Mouse (Mus musculus): ENCODE results near the gene Olfr469. TPM values are rescaled to one million over a fixed set of nuclear protein-coding genes. Genes with fewer than 3 reads are reported as not detected.
"Not testable (repeated sequence)": the region's sequence is repeated elsewhere in the genome, so short reads cannot be mapped to it uniquely, and the experiment has no call there.

The Olfr469 gene
- not detected for total RNA-seq (2021)
- long read RNA-seq = 0 reads

- not testable (repeated sequence) for DNase-seq (ENCODE audit: low spot score in 2 of 2)
Measured at GRCm38 (mm10) chr7:107825441-107825840, at the start of gene Olfr469. Gene Olfr469 (minus strand): TSS chr7:107825541.

- DNase-seq (ENCODE audit: low spot score in 2 of 2) = not testable (repeated sequence)
Measured at GRCm38 (mm10) chr7:107847390-107847789, 22.0 kb upstream of the Olfr469 start, which contains the start of gene Olfr470. Gene Olfr470 (minus strand): TSS chr7:107847490.

DNA sequence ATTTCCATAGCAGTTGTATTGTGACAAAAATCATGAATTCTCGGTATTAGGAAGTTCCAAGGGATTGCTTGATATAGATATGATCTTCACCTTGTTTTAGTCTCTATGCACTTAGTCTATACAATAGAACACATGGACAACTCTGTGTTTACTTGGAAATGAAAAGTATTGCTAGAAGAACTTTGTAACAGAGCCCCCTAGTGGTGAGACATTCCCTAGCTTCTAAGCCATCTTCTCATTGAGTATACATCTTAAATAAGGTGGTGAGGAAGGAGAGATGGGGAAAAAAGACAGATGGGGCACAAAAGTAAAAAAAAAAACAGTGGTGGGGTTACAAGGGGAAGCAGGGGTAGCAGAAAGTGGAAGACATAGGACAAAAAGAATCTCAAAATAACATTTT is 16.4 kb upstream of the Olfr469 start:
- DNase-seq (ENCODE audit: low spot score in 2 of 2) = no peak

DNA sequence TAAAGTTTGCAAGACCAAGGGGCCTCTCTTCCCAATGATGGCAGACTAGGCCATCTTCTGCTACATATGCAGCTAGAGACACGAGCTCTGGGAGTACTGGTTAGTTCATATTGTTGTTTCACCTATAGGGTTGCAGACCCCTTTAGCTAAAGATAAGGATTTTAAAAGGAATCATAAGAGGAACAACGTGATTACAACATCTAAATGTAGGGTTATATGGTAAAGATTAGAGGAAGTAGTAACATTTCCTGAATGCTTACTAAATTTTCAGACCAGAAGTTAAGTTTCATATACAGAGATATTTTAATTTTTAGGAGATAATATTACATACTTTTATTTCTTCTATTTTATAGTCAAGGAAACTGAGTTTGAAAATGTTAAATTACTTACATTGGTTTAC is 1.5 kb downstream of the Olfr469 start:
- DNase-seq (ENCODE audit: low spot score in 2 of 2) = not testable (repeated sequence)

- DNase-seq (ENCODE audit: low spot score in 2 of 2) = no peak
Measured at GRCm38 (mm10) chr7:107819442-107819841, 5.9 kb downstream of the Olfr469 start.

DNA sequence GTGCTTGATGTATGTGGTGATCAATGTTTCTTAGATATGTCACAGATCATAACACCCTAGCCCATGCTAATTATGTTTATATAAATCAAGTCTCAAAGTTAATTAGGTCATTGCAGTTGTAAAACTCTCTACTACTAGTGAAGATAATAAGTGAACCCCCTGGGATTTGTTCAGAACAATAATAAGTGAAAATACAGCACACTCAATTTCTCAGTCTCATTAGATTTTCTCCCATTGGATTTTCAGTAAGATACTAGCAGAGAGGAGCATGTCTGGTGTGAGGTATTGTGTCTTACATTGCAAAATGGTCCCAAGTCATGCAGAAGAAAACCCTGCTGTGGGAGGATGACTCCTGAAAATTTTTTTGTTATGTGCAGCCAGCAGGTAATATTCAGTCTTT is 13.4 kb downstream of the Olfr469 start, which contains the start of gene Olfr467:
Olfr467 (plus strand) TSS at position 301 of the 400 bp plus-strand sequence.
- no peak for DNase-seq (ENCODE audit: low spot score in 2 of 2)

GRCm38 (mm10) chr7:107802138-107802537 is 23.2 kb downstream of the Olfr469 start:
- DNase-seq (ENCODE audit: low spot score in 2 of 2) = no peak

- DNase-seq (ENCODE audit: low spot score in 2 of 2) = no peak
Measured at GRCm38 (mm10) chr7:107801108-107801507, 24.2 kb downstream of the Olfr469 start, which contains the start of gene Ovch2. Gene Ovch2 (minus strand): TSS chr7:107801208.

DNA sequence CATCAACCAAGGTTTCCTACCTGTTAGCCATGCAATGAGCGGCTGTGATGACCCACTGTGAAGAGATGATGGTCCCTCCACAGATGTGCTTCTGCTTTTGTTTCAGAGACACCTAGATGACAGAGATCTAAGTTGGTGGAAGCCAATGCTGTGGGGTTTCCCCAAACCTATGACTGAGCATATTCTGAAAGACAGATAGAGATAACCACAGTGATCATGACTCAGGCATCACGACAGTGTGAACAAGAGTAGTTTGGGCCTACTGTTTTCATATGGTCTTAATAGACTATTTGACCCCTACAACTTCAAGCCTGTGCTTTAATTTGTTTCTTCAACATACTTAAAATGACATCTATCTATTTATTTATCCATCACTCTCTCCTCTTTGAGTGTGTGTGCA is 28.8 kb downstream of the Olfr469 start:
- no peak for DNase-seq (ENCODE audit: low spot score in 2 of 2)

- DNase-seq (ENCODE audit: low spot score in 2 of 2) = peak in 1 of 2 experiments; percentile 40
Measured at GRCm38 (mm10) chr7:107787977-107788620, 37.2 kb downstream of the Olfr469 start.

GRCm38 (mm10) chr7:107779611-107780010 is 45.7 kb downstream of the Olfr469 start:
- DNase-seq (ENCODE audit: low spot score in 2 of 2) = peak in 1 of 2 experiments; percentile 41

GRCm38 (mm10) chr7:107778216-107778615 is 47.1 kb downstream of the Olfr469 start:
- no peak for DNase-seq (ENCODE audit: low spot score in 2 of 2)

GRCm38 (mm10) chr7:107770812-107771211 is 54.5 kb downstream of the Olfr469 start:
- no peak for DNase-seq (ENCODE audit: low spot score in 2 of 2)

Other genes starting within 250 kb of the Olfr469 start
- 1 to 10 TPM; 8.1 to 9.7 TPM for gene Ppfibp2, start 230.3 kb downstream of the Olfr469 start, total RNA-seq (2021)
- gene 5330417H12Rik, start 200.4 kb downstream of the Olfr469 start, total RNA-seq (2021) = not detected
- under 1 TPM; 0.36 to 0.37 TPM for gene Cyb5r2, start 67.5 kb downstream of the Olfr469 start, total RNA-seq (2021)
- gene Ovch2, start 24.3 kb downstream of the Olfr469 start, total RNA-seq (2021) = not detected
- not detected for gene Olfr467, start 13.3 kb downstream of the Olfr469 start, total RNA-seq (2021)
- not detected for gene Olfr470, start 21.9 kb upstream of the Olfr469 start, total RNA-seq (2021)
- not detected for gene Olfr472, start 72.4 kb upstream of the Olfr469 start, total RNA-seq (2021)
- gene Olfr473, start 104.9 kb upstream of the Olfr469 start, total RNA-seq (2021) = not detected
- not detected for gene Olfr474, start 129.1 kb upstream of the Olfr469 start, total RNA-seq (2021)
- gene Olfr476, start 139.3 kb upstream of the Olfr469 start, total RNA-seq (2021) = not detected
- not detected for gene Olfr477, start 161.2 kb upstream of the Olfr469 start, total RNA-seq (2021)
- not detected for gene Olfr478, start 208.4 kb upstream of the Olfr469 start, total RNA-seq (2021)
- gene Olfr479, start 225.2 kb upstream of the Olfr469 start, total RNA-seq (2021) = not detected
- not detected for gene Olfr480, start 241.8 kb upstream of the Olfr469 start, total RNA-seq (2021)